Mouse (Mus musculus): Measurements from ENCODE around the gene C2cd4a. TPM values are rescaled to one million over a fixed set of nuclear protein-coding genes. Genes with fewer than 3 reads are reported as not detected.

Gene C2cd4a
- polyA plus RNA-seq, 1 experiment from 2014 or later, result 2.7 TPM

- whole genome bisulfite sequencing, result 33% methylated on average over 5 of the region's 5 CpGs
- ATAC-seq (ENCODE audit: insufficient read depth, low FRiP score, low read depth), result peak; percentile 18; the same call in 1 of the 2 replicates
Measured at GRCm38 (mm10) chr9:67807000-67807399, 25.1 kb downstream of the C2cd4a start.

GRCm38 (mm10) chr9:67802241-67802640, 29.9 kb downstream of the C2cd4a start:
- no peak overlapping the region for H3K9ac ChIP-seq
- H3K27ac ChIP-seq, result no peak overlapping the region
- H3K4me2 ChIP-seq, result no peak overlapping the region
- no peaks in the 10 kb centered on the region for H3K36me3 ChIP-seq
- 37% methylated on average over 6 of the region's 6 CpGs for WGBS
- H3K9me3 ChIP-seq, result no peaks in the 10 kb centered on the region
- H3K4me3 ChIP-seq (replicated peaks), result no peak overlapping the region
- no peaks in the 10 kb centered on the region for H3K4me1 ChIP-seq
- H3K27me3 ChIP-seq (replicated peaks), result no peaks in the 10 kb centered on the region
- no peak for ATAC-seq (ENCODE audit: insufficient read depth, low FRiP score, low read depth)

More at GRCm38 (mm10) chr9:67807000-67807399, 25.1 kb downstream of the C2cd4a start:
- Histone ChIP-seq H3K4me2 (no peak overlapping the region), H3K4me1 (no peaks in the 10 kb centered on the region), H3K27me3 (replicated peaks) (no peaks in the 10 kb centered on the region), H3K4me3 (replicated peaks) (no peak overlapping the region), H3K9me3 (no peaks in the 10 kb centered on the region), H3K36me3 (no peaks in the 10 kb centered on the region), H3K9ac (no peak overlapping the region), H3K27ac (no peak overlapping the region)

GRCm38 (mm10) chr9:67799078-67799819, 32.9 kb downstream of the C2cd4a start:
- ATAC-seq (ENCODE audit: insufficient read depth, low FRiP score, low read depth), result peak; percentile 50; the same call in 1 of the 2 replicates
- Histone ChIP-seq H3K27me3 (replicated peaks) (no peaks in the 10 kb centered on the region), H3K4me2 (no peak overlapping the region), H3K9me3 (no peaks in the 10 kb centered on the region), H3K36me3 (no peaks in the 10 kb centered on the region), H3K4me1 (no peaks in the 10 kb centered on the region), H3K4me3 (replicated peaks) (no peak overlapping the region), H3K9ac (no peak overlapping the region), H3K27ac (no peak overlapping the region)
- WGBS, result 52% methylated on average over 14 of the region's 14 CpGs

- no peak for ATAC-seq (ENCODE audit: insufficient read depth, low FRiP score, low read depth)
- Histone ChIP-seq H3K9me3 (no peaks in the 10 kb centered on the region), H3K9ac (no peak overlapping the region), H3K4me1 (no peaks in the 10 kb centered on the region), H3K27ac (no peak overlapping the region), H3K4me2 (peak overlapping the region; percentile 8; the same call in 1 of the 2 replicates), H3K27me3 (replicated peaks) (no peaks in the 10 kb centered on the region), H3K4me3 (replicated peaks) (no peak overlapping the region), H3K36me3 (no peaks in the 10 kb centered on the region)
- 59% methylated on average over 14 of the region's 14 CpGs for whole genome bisulfite sequencing
Measured at GRCm38 (mm10) chr9:67795205-67795675, 36.9 kb downstream of the C2cd4a start.

GRCm38 (mm10) chr9:67794668-67795067, 37.5 kb downstream of the C2cd4a start:
- H3K9ac ChIP-seq, result no peak overlapping the region
- H3K4me3 ChIP-seq (replicated peaks), result no peak overlapping the region
- no peaks in the 10 kb centered on the region for H3K4me1 ChIP-seq
- H3K4me2 ChIP-seq, result no peak overlapping the region
- ATAC-seq (ENCODE audit: insufficient read depth, low FRiP score, low read depth), result no peak
- WGBS, result 81% methylated on average over 4 of the region's 4 CpGs
- no peak overlapping the region for H3K27ac ChIP-seq
- H3K36me3 ChIP-seq, result no peaks in the 10 kb centered on the region
- H3K9me3 ChIP-seq, result no peaks in the 10 kb centered on the region
- no peaks in the 10 kb centered on the region for H3K27me3 ChIP-seq (replicated peaks)

- Histone ChIP-seq H3K9ac (no peak overlapping the region), H3K27me3 (replicated peaks) (no peaks in the 10 kb centered on the region), H3K9me3 (no peaks in the 10 kb centered on the region), H3K4me2 (no peak overlapping the region), H3K4me3 (replicated peaks) (no peak overlapping the region), H3K36me3 (no peaks in the 10 kb centered on the region), H3K27ac (no peak overlapping the region), H3K4me1 (no peaks in the 10 kb centered on the region)
- ATAC-seq (ENCODE audit: insufficient read depth, low FRiP score, low read depth), result no peak
- 70% methylated on average over 1 of the region's 1 CpGs for WGBS
Measured at GRCm38 (mm10) chr9:67794216-67794615, 37.9 kb downstream of the C2cd4a start.

- ATAC-seq (ENCODE audit: insufficient read depth, low FRiP score, low read depth), result no peak
- no peak overlapping the region for H3K4me2 ChIP-seq
- no peaks in the 10 kb centered on the region for H3K27me3 ChIP-seq (replicated peaks)
- H3K9me3 ChIP-seq, result no peaks in the 10 kb centered on the region
- H3K27ac ChIP-seq, result no peak overlapping the region
- H3K9ac ChIP-seq, result no peak overlapping the region
- H3K36me3 ChIP-seq, result no peaks in the 10 kb centered on the region
- no peak overlapping the region for H3K4me3 ChIP-seq (replicated peaks)
- no peaks in the 10 kb centered on the region for H3K4me1 ChIP-seq
- WGBS, result 64% methylated on average over 6 of the region's 6 CpGs
Measured at GRCm38 (mm10) chr9:67793501-67793900, 38.6 kb downstream of the C2cd4a start.

GRCm38 (mm10) chr9:67792405-67792804, 39.7 kb downstream of the C2cd4a start:
- H3K4me2 ChIP-seq, result no peak overlapping the region
- no peaks in the 10 kb centered on the region for H3K4me1 ChIP-seq
- WGBS, result 61% methylated on average over 5 of the region's 5 CpGs
- no peak overlapping the region for H3K9ac ChIP-seq
- H3K4me3 ChIP-seq (replicated peaks), result no peak overlapping the region
- no peak for ATAC-seq (ENCODE audit: insufficient read depth, low FRiP score, low read depth)
- no peaks in the 10 kb centered on the region for H3K27me3 ChIP-seq (replicated peaks)
- H3K36me3 ChIP-seq, result no peaks in the 10 kb centered on the region
- H3K27ac ChIP-seq, result no peak overlapping the region
- H3K9me3 ChIP-seq, result no peaks in the 10 kb centered on the region

GRCm38 (mm10) chr9:67787671-67788070, 44.5 kb downstream of the C2cd4a start:
- no peaks in the 10 kb centered on the region for H3K27me3 ChIP-seq (replicated peaks)
- ATAC-seq (ENCODE audit: insufficient read depth, low FRiP score, low read depth), result no peak
- H3K27ac ChIP-seq, result no peak overlapping the region
- no peaks in the 10 kb centered on the region for H3K4me1 ChIP-seq
- WGBS, result 57% methylated on average over 6 of the region's 6 CpGs
- no peaks in the 10 kb centered on the region for H3K36me3 ChIP-seq
- no peak overlapping the region for H3K4me2 ChIP-seq
- no peaks in the 10 kb centered on the region for H3K9me3 ChIP-seq
- H3K9ac ChIP-seq, result no peak overlapping the region
- H3K4me3 ChIP-seq (replicated peaks), result no peak overlapping the region

- H3K4me1 ChIP-seq, result no peaks in the 10 kb centered on the region
- ATAC-seq (ENCODE audit: insufficient read depth, low FRiP score, low read depth), result no peak
- no peak overlapping the region for H3K9ac ChIP-seq
- no peaks in the 10 kb centered on the region for H3K9me3 ChIP-seq
- H3K36me3 ChIP-seq, result no peaks in the 10 kb centered on the region
- no peak overlapping the region for H3K27ac ChIP-seq
- WGBS, result 77% methylated on average over 7 of the region's 7 CpGs
- no peaks in the 10 kb centered on the region for H3K27me3 ChIP-seq (replicated peaks)
- no peak overlapping the region for H3K4me3 ChIP-seq (replicated peaks)
- no peak overlapping the region for H3K4me2 ChIP-seq
Measured at GRCm38 (mm10) chr9:67786311-67786710, 45.8 kb downstream of the C2cd4a start.

GRCm38 (mm10) chr9:67783925-67784324, 48.2 kb downstream of the C2cd4a start:
- Histone ChIP-seq H3K9ac (no peak overlapping the region), H3K27me3 (replicated peaks) (no peaks in the 10 kb centered on the region), H3K36me3 (no peaks in the 10 kb centered on the region), H3K4me2 (no peak overlapping the region), H3K9me3 (no peaks in the 10 kb centered on the region), H3K4me1 (no peaks in the 10 kb centered on the region), H3K27ac (no peak overlapping the region), H3K4me3 (replicated peaks) (no peak overlapping the region)
- no peak for ATAC-seq (ENCODE audit: insufficient read depth, low FRiP score, low read depth)

GRCm38 (mm10) chr9:67783464-67783863, 48.7 kb downstream of the C2cd4a start:
- H3K4me2 ChIP-seq, result no peak overlapping the region
- H3K9ac ChIP-seq, result no peak overlapping the region
- no peak for ATAC-seq (ENCODE audit: insufficient read depth, low FRiP score, low read depth)
- H3K9me3 ChIP-seq, result no peaks in the 10 kb centered on the region
- H3K4me3 ChIP-seq (replicated peaks), result no peak overlapping the region
- no peaks in the 10 kb centered on the region for H3K27me3 ChIP-seq (replicated peaks)
- WGBS, result 82% methylated on average over 3 of the region's 3 CpGs
- H3K4me1 ChIP-seq, result 0 out of 2 replicates have a peak, but pooled peaks cover 2% of the 10 kb centered on the region
- no peaks in the 10 kb centered on the region for H3K36me3 ChIP-seq
- no peak overlapping the region for H3K27ac ChIP-seq
